Mouse (Mus musculus): Measurements from ENCODE around the gene 1700019A02Rik. TPM values are rescaled to one million over a fixed set of nuclear protein-coding genes. Genes with fewer than 3 reads are reported as not detected.

The 1700019A02Rik gene
- polyA plus RNA-seq (2012; rRNA removed): not detected in 2 replicates

GRCm38 (mm10) chr1:53187536-53187935 is at the start of gene 1700019A02Rik:
1700019A02Rik (minus strand) TSS chr1:53187636.
- no peak for DNase-seq
- Histone ChIP-seq H3K4me1 (replicated peaks; ENCODE audit: control insufficient read depth, insufficient read depth, low read length) (no peaks in the 10 kb centered on the region), H3K27me3 (ENCODE audit: control insufficient read depth, insufficient read depth, low read length) (no peaks in the 10 kb centered on the region), H3K27ac (ENCODE audit: control insufficient read depth, insufficient read depth, low read length) (no peak within 1 kb of the TSS), H3K36me3 (ENCODE audit: control insufficient read depth, insufficient read depth, low read length) (no peaks in the 10 kb centered on the region), H3K4me3 (ENCODE audit: control insufficient read depth, insufficient read depth, low read length) (no peak within 1 kb of the TSS)
- TF ChIP-seq CTCF (IDR thresholded peaks at IDR 0.05; ENCODE audit: borderline replicate concordance, control insufficient read depth, extremely low read depth, insufficient read depth, low read length, poor library complexity) (no peak), POLR2A (IDR thresholded peaks at IDR 0.05; ENCODE audit: control insufficient read depth, extremely low read depth, insufficient read depth, low read length, poor library complexity) (no peak)
- WGBS: 97% methylated on average over 8 of the region's 8 CpGs

GRCm38 (mm10) chr1:53226063-53226462 is 38.6 kb upstream of the 1700019A02Rik start:
- Histone ChIP-seq H3K36me3 (ENCODE audit: control insufficient read depth, insufficient read depth, low read length) (no peaks in the 10 kb centered on the region), H3K4me3 (ENCODE audit: control insufficient read depth, insufficient read depth, low read length) (no peak overlapping the region), H3K27ac (ENCODE audit: control insufficient read depth, insufficient read depth, low read length) (no peak overlapping the region), H3K27me3 (ENCODE audit: control insufficient read depth, insufficient read depth, low read length) (no peaks in the 10 kb centered on the region), H3K4me1 (replicated peaks; ENCODE audit: control insufficient read depth, insufficient read depth, low read length) (no peaks in the 10 kb centered on the region)
- TF ChIP-seq POLR2A (IDR thresholded peaks at IDR 0.05; ENCODE audit: control insufficient read depth, extremely low read depth, insufficient read depth, low read length, poor library complexity): no peak
- no peak for TF ChIP-seq CTCF (IDR thresholded peaks at IDR 0.05; ENCODE audit: borderline replicate concordance, control insufficient read depth, extremely low read depth, insufficient read depth, low read length, poor library complexity)
- DNase-seq: no peak
- WGBS: 95% methylated on average over 1 of the region's 1 CpGs

- Histone ChIP-seq H3K4me3 (ENCODE audit: control insufficient read depth, insufficient read depth, low read length) (no peak overlapping the region), H3K36me3 (ENCODE audit: control insufficient read depth, insufficient read depth, low read length) (no peaks in the 10 kb centered on the region), H3K4me1 (replicated peaks; ENCODE audit: control insufficient read depth, insufficient read depth, low read length) (no peaks in the 10 kb centered on the region), H3K27me3 (ENCODE audit: control insufficient read depth, insufficient read depth, low read length) (no peaks in the 10 kb centered on the region), H3K27ac (ENCODE audit: control insufficient read depth, insufficient read depth, low read length) (no peak overlapping the region)
- WGBS: 98% methylated on average over 3 of the region's 3 CpGs
- no peak for DNase-seq
- no peak for TF ChIP-seq CTCF (IDR thresholded peaks at IDR 0.05; ENCODE audit: borderline replicate concordance, control insufficient read depth, extremely low read depth, insufficient read depth, low read length, poor library complexity)
- no peak for TF ChIP-seq POLR2A (IDR thresholded peaks at IDR 0.05; ENCODE audit: control insufficient read depth, extremely low read depth, insufficient read depth, low read length, poor library complexity)
Measured at GRCm38 (mm10) chr1:53225616-53226015, 38.2 kb upstream of the 1700019A02Rik start.

GRCm38 (mm10) chr1:53224775-53225174 is 37.3 kb upstream of the 1700019A02Rik start:
- 100% methylated on average over 1 of the region's 1 CpGs for WGBS
- H3K4me1 ChIP-seq (replicated peaks; ENCODE audit: control insufficient read depth, insufficient read depth, low read length): no peaks in the 10 kb centered on the region
- TF ChIP-seq POLR2A (IDR thresholded peaks at IDR 0.05; ENCODE audit: control insufficient read depth, extremely low read depth, insufficient read depth, low read length, poor library complexity): no peak

GRCm38 (mm10) chr1:53210136-53210535 is 22.7 kb upstream of the 1700019A02Rik start:
- no peaks in the 10 kb centered on the region for H3K27me3 ChIP-seq (ENCODE audit: control insufficient read depth, insufficient read depth, low read length)
- no peak overlapping the region for H3K27ac ChIP-seq (ENCODE audit: control insufficient read depth, insufficient read depth, low read length)
- H3K4me3 ChIP-seq (ENCODE audit: control insufficient read depth, insufficient read depth, low read length): no peak overlapping the region
- TF ChIP-seq POLR2A (IDR thresholded peaks at IDR 0.05; ENCODE audit: control insufficient read depth, extremely low read depth, insufficient read depth, low read length, poor library complexity): no peak
- TF ChIP-seq CTCF (IDR thresholded peaks at IDR 0.05; ENCODE audit: borderline replicate concordance, control insufficient read depth, extremely low read depth, insufficient read depth, low read length, poor library complexity): no peak
- no peak for DNase-seq
- 0 out of 2 replicates have a peak, but pooled peaks cover 5% of the 10 kb centered on the region for H3K36me3 ChIP-seq (ENCODE audit: control insufficient read depth, insufficient read depth, low read length)
- no peaks in the 10 kb centered on the region for H3K4me1 ChIP-seq (replicated peaks; ENCODE audit: control insufficient read depth, insufficient read depth, low read length)

More at GRCm38 (mm10) chr1:53224775-53225174, 37.3 kb upstream of the 1700019A02Rik start:
- H3K36me3 ChIP-seq (ENCODE audit: control insufficient read depth, insufficient read depth, low read length): no peaks in the 10 kb centered on the region
- no peak for DNase-seq
- H3K27ac ChIP-seq (ENCODE audit: control insufficient read depth, insufficient read depth, low read length): no peak overlapping the region
- no peak overlapping the region for H3K4me3 ChIP-seq (ENCODE audit: control insufficient read depth, insufficient read depth, low read length)
- no peaks in the 10 kb centered on the region for H3K27me3 ChIP-seq (ENCODE audit: control insufficient read depth, insufficient read depth, low read length)

GRCm38 (mm10) chr1:53203902-53204301 is 16.5 kb upstream of the 1700019A02Rik start:
- DNase-seq: no peak
- no peaks in the 10 kb centered on the region for H3K27me3 ChIP-seq (ENCODE audit: control insufficient read depth, insufficient read depth, low read length)
- H3K36me3 ChIP-seq (ENCODE audit: control insufficient read depth, insufficient read depth, low read length): no peaks in the 10 kb centered on the region
- H3K27ac ChIP-seq (ENCODE audit: control insufficient read depth, insufficient read depth, low read length): no peak overlapping the region
- H3K4me1 ChIP-seq (replicated peaks; ENCODE audit: control insufficient read depth, insufficient read depth, low read length): no peaks in the 10 kb centered on the region
- H3K4me3 ChIP-seq (ENCODE audit: control insufficient read depth, insufficient read depth, low read length): no peak overlapping the region
- 100% methylated on average over 2 of the region's 2 CpGs for WGBS
- no peak for TF ChIP-seq POLR2A (IDR thresholded peaks at IDR 0.05; ENCODE audit: control insufficient read depth, extremely low read depth, insufficient read depth, low read length, poor library complexity)
- TF ChIP-seq CTCF (IDR thresholded peaks at IDR 0.05; ENCODE audit: borderline replicate concordance, control insufficient read depth, extremely low read depth, insufficient read depth, low read length, poor library complexity): no peak

- TF ChIP-seq POLR2A (IDR thresholded peaks at IDR 0.05; ENCODE audit: control insufficient read depth, extremely low read depth, insufficient read depth, low read length, poor library complexity) (no peak), CTCF (IDR thresholded peaks at IDR 0.05; ENCODE audit: borderline replicate concordance, control insufficient read depth, extremely low read depth, insufficient read depth, low read length, poor library complexity) (no peak)
- H3K36me3 ChIP-seq (ENCODE audit: control insufficient read depth, insufficient read depth, low read length): no peaks in the 10 kb centered on the region
- H3K27ac ChIP-seq (ENCODE audit: control insufficient read depth, insufficient read depth, low read length): no peak overlapping the region
- 93% methylated on average over 2 of the region's 2 CpGs for WGBS
- no peak for DNase-seq
- H3K27me3 ChIP-seq (ENCODE audit: control insufficient read depth, insufficient read depth, low read length): no peaks in the 10 kb centered on the region
- no peak overlapping the region for H3K4me3 ChIP-seq (ENCODE audit: control insufficient read depth, insufficient read depth, low read length)
- H3K4me1 ChIP-seq (replicated peaks; ENCODE audit: control insufficient read depth, insufficient read depth, low read length): no peaks in the 10 kb centered on the region
Measured at GRCm38 (mm10) chr1:53201630-53202199, 14.3 kb upstream of the 1700019A02Rik start.

All from thymus, adult 2 months (tissue).